Mouse (Mus musculus) heart, postnatal 0 days (tissue): ENCODE results near the gene Smco2. TPM values are rescaled to one million over a fixed set of nuclear protein-coding genes. Genes with fewer than 3 reads are reported as not detected.

Experiments used
- ATAC-seq: fragments of 200-750 bp; cut with Nextera tagmentation; 2 replicates; pipeline ENCODE4 v1.8.0; 2017; ENCODE audit warnings: low read depth, moderate number of reproducible peaks, moderate library complexity; ENCODE audit not compliant: insufficient read depth
- DNase-seq: peaks from one replicate; pipeline ENCODE4 v3.0.0-alpha.2; 2016; ENCODE audit warnings: low spot score
- H3K27ac ChIP-seq: fragments of 300-500 bp; sonication (generic); 2 replicates; pipeline ENCODE4 v1.5.1; 2014; ENCODE audit warnings: low read depth, mild to moderate bottlenecking
- H3K27me3 ChIP-seq: fragments of 300-500 bp; sonication (generic); 2 replicates; pipeline ENCODE4 v1.6.1; 2014; ENCODE audit warnings: low read length, mixed read lengths; ENCODE audit not compliant: control insufficient read depth, insufficient read depth
- H3K36me3 ChIP-seq: fragments of 300-500 bp; sonication (generic); replicated peaks from 2 replicates; pipeline ENCODE4 v1.6.1; 2014; ENCODE audit warnings: low read length, mixed read lengths; ENCODE audit not compliant: control insufficient read depth, insufficient read depth
- H3K4me1 ChIP-seq: fragments of 300-500 bp; sonication (generic); 2 replicates; pipeline ENCODE4 v1.6.1; 2014; ENCODE audit warnings: antibody characterized with exemption; ENCODE audit not compliant: control insufficient read depth, insufficient read depth
- H3K4me2 ChIP-seq: fragments of 300-500 bp; sonication (generic); 2 replicates; pipeline ENCODE4 v1.6.1; 2014; ENCODE audit warnings: low read depth, mild to moderate bottlenecking, low read length, moderate library complexity
- H3K4me3 ChIP-seq: fragments of 300-500 bp; sonication (generic); 2 replicates; pipeline ENCODE4 v1.5.1; 2014; ENCODE audit warnings: low read depth, low read length
- H3K9ac ChIP-seq: fragments of 300-500 bp; sonication (generic); replicated peaks from 2 replicates; pipeline ENCODE4 v1.6.1; 2014; ENCODE audit warnings: low read depth, low read length, mixed read lengths
- H3K9me3 ChIP-seq: fragments of 300-500 bp; sonication (generic); replicated peaks from 2 replicates; pipeline ENCODE4 v1.6.1; 2016; ENCODE audit warnings: low read length; ENCODE audit not compliant: control insufficient read depth
- CTCF ChIP-seq: IDR thresholded peaks from 2 replicates; pipeline ENCODE4 v1.5.1; 2016; ENCODE audit warnings: antibody characterized with exemption, control low read depth, low read depth
- EP300 ChIP-seq: IDR thresholded peaks from 2 replicates; pipeline ENCODE4 v1.6.1; 2016; ENCODE audit warnings: antibody characterized with exemption, low read depth
- WGBS: fragments of 180-500 bp; shearing (Covaris S2); extraction: QIAGEN DNeasy Blood & Tissue Kit; methylation state at CpG from one replicate; pipeline ENCODE4 v1.1.7; 2014; 5-methylcytosine and 5-hydroxymethylcytosine counted together
- polyA plus RNA-seq: library from polyadenylated mRNA; unstranded; fragments of >200 nt; fragmentation: Nextera tagmentation; extraction: Ambion mirVana; gene quantifications from 2 replicates; pipeline ENCODE4 v1.2.1, GENCODE M21; 2015
- total RNA-seq: library from RNA; depleted of rRNA; stranded (reverse); fragments of >200 nt; gene quantifications from 2 replicates; pipeline ENCODE4 v1.2.3, GENCODE M21; 2014; ENCODE audit warnings: low replicate concordance

Smco2 gene
- total and polyA plus RNA-seq, 2 experiments from 2014 or later: 0.29 TPM; not detected in 1

DNA sequence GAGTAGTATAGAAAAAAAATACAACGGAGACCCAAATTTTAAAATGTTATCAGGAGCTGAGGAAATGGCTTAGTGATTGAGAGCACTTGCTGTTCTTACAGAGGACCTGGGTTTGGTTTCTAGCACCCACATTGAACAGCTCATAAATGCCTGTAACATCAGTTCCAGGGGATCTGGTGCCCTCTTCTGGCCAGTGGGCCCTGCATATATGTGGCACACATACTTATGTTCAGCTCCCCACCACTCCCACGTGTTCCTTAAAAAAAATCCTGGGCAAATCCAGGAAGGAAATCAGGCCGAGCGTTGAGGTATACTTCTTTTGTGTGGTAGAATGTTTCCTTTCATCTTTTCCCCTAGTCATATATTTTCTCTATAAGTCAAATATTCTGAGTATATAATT is 52.0 kb downstream of the Smco2 start:
- 87% methylated on average over 4 of the region's 4 CpGs for WGBS
- no peak overlapping the region for H3K4me3 ChIP-seq
- DNase-seq: no peak
- TF ChIP-seq CTCF: no peak
- no peak for TF ChIP-seq EP300
- peaks cover 23% of the 10 kb centered on the region for H3K4me1 ChIP-seq
- H3K9ac ChIP-seq: no peak overlapping the region
- H3K27ac ChIP-seq: no peak overlapping the region
- H3K4me2 ChIP-seq: no peak overlapping the region
- no peaks in the 10 kb centered on the region for H3K27me3 ChIP-seq
- H3K36me3 ChIP-seq: no peaks in the 10 kb centered on the region
- ATAC-seq: no peak
- H3K9me3 ChIP-seq: no peaks in the 10 kb centered on the region

- Histone ChIP-seq H3K27ac (no peak overlapping the region), H3K27me3 (no peaks in the 10 kb centered on the region), H3K4me1 (peaks cover 32% of the 10 kb centered on the region), H3K4me3 (no peak overlapping the region), H3K9me3 (no peaks in the 10 kb centered on the region), H3K36me3 (no peaks in the 10 kb centered on the region), H3K9ac (no peak overlapping the region), H3K4me2 (no peak overlapping the region)
- TF ChIP-seq CTCF (no peak), EP300 (no peak)
- WGBS: 76% methylated on average over 2 of the region's 2 CpGs
- DNase-seq (no peak), ATAC-seq (no peak)
Measured at GRCm38 (mm10) chr6:146903632-146904031, 53.7 kb downstream of the Smco2 start.

- Histone ChIP-seq H3K9me3 (no peaks in the 10 kb centered on the region), H3K27me3 (no peaks in the 10 kb centered on the region), H3K27ac (no peak overlapping the region), H3K4me3 (no peak overlapping the region), H3K4me2 (no peak overlapping the region), H3K36me3 (no peaks in the 10 kb centered on the region), H3K4me1 (peaks cover 25% of the 10 kb centered on the region), H3K9ac (no peak overlapping the region)
- no peak for TF ChIP-seq CTCF
- no peak for TF ChIP-seq EP300
- DNase-seq: no peak
- ATAC-seq: no peak
- WGBS: 74% methylated on average over 3 of the region's 3 CpGs
Measured at GRCm38 (mm10) chr6:146904707-146905106, 54.8 kb downstream of the Smco2 start.

DNA sequence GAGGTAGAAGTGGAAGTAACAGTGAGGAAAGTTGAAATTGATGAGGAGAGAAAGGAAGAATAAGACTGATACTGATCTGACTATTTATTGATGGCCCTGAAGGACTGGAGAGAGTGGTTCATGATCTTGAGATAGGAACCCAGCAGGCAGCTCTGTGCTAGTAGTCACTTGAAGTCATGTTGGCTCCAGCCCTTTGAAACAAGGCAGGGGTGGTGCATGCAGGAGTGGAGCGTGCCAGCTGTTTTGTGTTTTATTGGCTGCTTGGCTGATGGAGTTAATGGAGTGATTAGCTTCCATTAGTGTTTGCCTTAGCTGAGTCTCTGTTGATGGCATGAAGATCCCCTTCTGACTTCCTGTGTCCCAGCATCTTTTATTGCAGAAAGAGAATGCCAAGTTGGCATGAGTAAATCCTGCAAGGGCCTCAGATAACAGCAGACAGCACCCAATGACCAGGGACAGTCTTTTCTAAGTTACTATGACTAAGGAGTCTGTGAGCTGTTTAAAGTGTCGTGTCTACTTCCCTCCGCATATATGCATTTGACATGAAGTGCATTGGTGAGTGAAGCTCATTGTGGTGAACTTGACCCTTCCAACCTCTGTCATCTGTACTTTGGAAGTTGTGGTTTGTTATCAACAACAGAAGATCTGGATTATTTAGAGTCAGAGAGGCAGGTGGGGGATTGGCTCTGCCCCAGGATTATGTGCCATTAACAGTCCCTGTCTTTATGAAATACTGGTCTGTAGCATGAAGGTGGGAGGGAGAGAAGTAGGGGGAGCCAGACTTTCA is 56.3 kb downstream of the Smco2 start:
- H3K27me3 ChIP-seq: no peaks in the 10 kb centered on the region
- no peak for ATAC-seq
- H3K27ac ChIP-seq: no peak overlapping the region
- H3K9me3 ChIP-seq: no peaks in the 10 kb centered on the region
- TF ChIP-seq CTCF (no peak), EP300 (no peak)
- H3K4me3 ChIP-seq: no peak overlapping the region
- peaks cover 33% of the 10 kb centered on the region for H3K4me1 ChIP-seq
- no peaks in the 10 kb centered on the region for H3K36me3 ChIP-seq
- H3K4me2 ChIP-seq: no peak overlapping the region
- H3K9ac ChIP-seq: no peak overlapping the region
- no peak for DNase-seq
- WGBS: 75% methylated on average over 3 of the region's 3 CpGs

DNA sequence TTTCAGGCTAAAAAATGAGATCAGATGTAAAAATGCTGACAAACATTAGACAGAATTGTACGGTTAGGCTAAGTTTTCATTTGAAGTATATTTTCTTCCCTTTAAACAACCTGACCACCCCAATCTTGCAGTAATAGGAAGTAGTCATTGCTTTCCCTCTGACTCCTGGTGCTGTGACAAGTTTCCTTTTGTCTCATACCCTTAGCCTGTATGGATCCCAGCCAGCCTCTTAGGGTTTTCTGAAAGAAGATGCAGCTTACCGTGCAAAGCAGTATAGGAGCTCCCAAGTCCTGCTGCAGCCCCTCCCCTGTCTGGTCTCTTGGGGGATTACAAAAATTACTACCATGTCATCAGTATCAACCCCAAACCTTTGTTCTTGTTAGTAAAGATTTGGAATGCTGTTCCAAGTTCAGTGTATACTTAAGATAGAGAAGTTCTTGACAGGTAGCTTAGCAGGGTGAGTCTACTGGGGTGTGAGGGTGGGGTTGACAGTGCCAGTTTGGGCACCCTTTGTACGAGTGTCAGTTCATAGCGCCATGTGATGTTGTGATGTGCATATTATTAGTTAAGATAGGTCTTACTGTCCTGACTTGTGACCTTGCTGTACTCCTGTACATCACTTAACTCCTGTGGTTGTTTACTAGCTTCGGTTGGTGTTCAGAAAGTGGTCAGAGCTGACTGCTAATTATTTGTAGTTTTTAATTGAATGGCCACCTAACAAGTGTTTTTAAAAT is 57.3 kb downstream of the Smco2 start:
- TF ChIP-seq CTCF (no peak), EP300 (no peak)
- no peak overlapping the region for H3K4me3 ChIP-seq
- H3K27me3 ChIP-seq: no peaks in the 10 kb centered on the region
- H3K4me2 ChIP-seq: no peak overlapping the region
- DNase-seq (no peak), ATAC-seq (no peak)
- no peak overlapping the region; the same call in 1 of the 2 replicates for H3K9ac ChIP-seq
- H3K27ac ChIP-seq: peak overlapping the region; percentile 15; the same call in 1 of the 2 replicates
- no peaks in the 10 kb centered on the region for H3K36me3 ChIP-seq
- H3K9me3 ChIP-seq: no peaks in the 10 kb centered on the region
- peaks cover 39% of the 10 kb centered on the region for H3K4me1 ChIP-seq
- 52% methylated on average over 5 of the region's 5 CpGs for WGBS
